Mouse (Mus musculus) ovary, postnatal 10 days (tissue): ENCODE data around the gene Vmn1r168.
"Not testable (repeated sequence)": the region's sequence is repeated elsewhere in the genome, so short reads cannot be mapped to it uniquely, and the experiment has no call there.

Source experiments
- DNase-seq: peaks from one replicate; pipeline ENCODE4 v3.0.0; 2022; ENCODE audit warnings: low spot score

The Vmn1r168 gene

DNA sequence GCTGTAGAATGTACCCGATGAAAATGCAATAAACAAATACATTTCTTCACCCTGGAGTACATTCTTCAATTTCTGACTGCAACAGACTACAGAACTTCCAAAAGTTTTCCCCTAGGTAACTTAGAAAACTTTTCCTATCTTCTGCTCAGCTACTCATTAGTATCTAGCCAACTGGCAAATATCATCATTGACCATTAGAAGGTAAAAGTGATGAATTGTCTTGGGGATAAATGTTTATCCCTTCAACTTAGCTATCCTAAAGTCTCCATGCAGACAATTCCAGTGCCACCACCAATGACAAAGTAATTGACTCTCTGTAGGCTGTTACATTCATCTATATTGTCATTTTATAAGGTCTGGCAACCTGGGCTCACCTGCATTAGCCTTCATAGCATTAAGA is at the start of gene Vmn1r168:
Vmn1r168 (plus strand) TSS at position 301 of the 400 bp plus-strand sequence.
- DNase-seq = not testable (repeated sequence)

GRCm38 (mm10) chr7:23507106-23507505 is 32.4 kb upstream of the Vmn1r168 start, which contains the start of gene Vmn1r167:
Vmn1r167 (minus strand) TSS chr7:23507206.
- not testable (repeated sequence) for DNase-seq

DNA sequence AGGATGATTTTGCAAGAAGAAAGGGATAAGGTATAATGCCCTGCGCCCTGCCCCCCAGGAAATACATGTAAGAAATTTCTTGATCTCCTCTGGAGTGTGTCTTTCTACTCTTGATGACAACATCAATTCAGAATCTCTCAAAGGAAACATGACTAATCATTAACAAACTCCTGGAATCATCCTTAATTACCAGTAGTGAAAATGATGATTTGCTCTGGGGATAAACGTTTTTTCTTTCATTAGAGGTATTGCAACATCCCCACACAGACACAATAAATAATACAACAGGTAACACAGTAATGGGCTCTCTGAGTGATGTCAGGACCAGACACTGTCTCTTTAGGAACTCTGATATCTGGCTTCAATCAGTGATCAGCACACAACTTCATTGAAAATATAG is 35.7 kb downstream of the Vmn1r168 start, which contains the start of gene Vmn1r169:
Vmn1r169 (plus strand) TSS at position 301 of the 400 bp plus-strand sequence.
- not testable (repeated sequence) for DNase-seq
